Mouse (Mus musculus) ES-Bruce4 (cell line): ENCODE results near the gene Nfam1.

Source experiments
- CTCF ChIP-seq: IDR thresholded peaks from one replicate; pipeline ENCODE4 v1.8.1; 2011; ENCODE audit warnings: low read depth, low read length
- EP300 ChIP-seq: IDR thresholded peaks from 2 replicates; pipeline ENCODE4 v1.6.1; 2011; ENCODE audit warnings: low read depth, low read length; ENCODE audit not compliant: insufficient read depth

GRCm38 (mm10) chr15:82952292-82952705, 80.8 kb downstream of the Nfam1 start:
- TF ChIP-seq EP300 (no peak), CTCF (no peak)
